Mouse (Mus musculus) limb, embryonic 14.5 days (tissue): Measurements from ENCODE around the gene Akt1. TPM values are rescaled to one million over a fixed set of nuclear protein-coding genes. Genes with fewer than 3 reads are reported as not detected.
A peak's percentile ranks its signal among the peaks of the same experiment; 100 is the strongest.

Source experiments
- ATAC-seq: fragments of 200-750 bp; cut with Nextera tagmentation; 2 replicates; pipeline ENCODE4 v1.8.0; 2017; ENCODE audit warnings: low read depth, moderate number of reproducible peaks, moderate TSS enrichment; ENCODE audit not compliant: low FRiP score
- DNase-seq: peaks from one replicate; pipeline ENCODE4 v3.0.0-alpha.2; 2015; ENCODE audit warnings: low spot score
- H3K27ac ChIP-seq: fragments of 300-500 bp; sonication (generic); replicated peaks from 2 replicates; pipeline ENCODE4 v1.5.1; 2014; ENCODE audit warnings: low read depth, mild to moderate bottlenecking, low read length, moderate library complexity, mixed read lengths
- H3K27me3 ChIP-seq: fragments of 300-500 bp; sonication (generic); 2 replicates; pipeline ENCODE4 v1.6.1; 2014; ENCODE audit warnings: low read length, mixed read lengths; ENCODE audit not compliant: control insufficient read depth, insufficient read depth
- H3K36me3 ChIP-seq: fragments of 300-500 bp; sonication (generic); 2 replicates; pipeline ENCODE4 v1.6.1; 2014; ENCODE audit warnings: mild to moderate bottlenecking, low read length, moderate library complexity, mixed read lengths; ENCODE audit not compliant: control insufficient read depth, insufficient read depth
- H3K4me1 ChIP-seq: fragments of 300-500 bp; sonication (generic); 2 replicates; pipeline ENCODE4 v1.6.1; 2014; ENCODE audit warnings: antibody characterized with exemption, low read length, mixed read lengths; ENCODE audit not compliant: control insufficient read depth, insufficient read depth
- H3K4me2 ChIP-seq: fragments of 300-500 bp; sonication (generic); replicated peaks from 2 replicates; pipeline ENCODE4 v1.6.1; 2014; ENCODE audit warnings: low read depth, mild to moderate bottlenecking, low read length, moderate library complexity; ENCODE audit not compliant: severe bottlenecking
- H3K4me3 ChIP-seq: fragments of 300-500 bp; sonication (generic); replicated peaks from 2 replicates; pipeline ENCODE4 v1.5.1; 2014; ENCODE audit warnings: low read length
- H3K9ac ChIP-seq: fragments of 300-500 bp; sonication (generic); 2 replicates; pipeline ENCODE4 v1.6.1; 2014; ENCODE audit warnings: mild to moderate bottlenecking, low read depth, low read length, moderate library complexity; ENCODE audit not compliant: severe bottlenecking
- H3K9me3 ChIP-seq: fragments of 300-500 bp; sonication (generic); 2 replicates; pipeline ENCODE4 v1.6.1; 2016; ENCODE audit warnings: low read length; ENCODE audit not compliant: control insufficient read depth
- POLR2A ChIP-seq: fragments of 200-500 bp; IDR thresholded peaks from 2 replicates; pipeline ENCODE4 v1.8.0; 2012; ENCODE audit warnings: inconsistent platforms, mild to moderate bottlenecking, moderate library complexity, borderline replicate concordance; ENCODE audit not compliant: insufficient read depth, insufficient read length; ENCODE audit errors: extremely low read depth
- WGBS: fragments of 180-500 bp; shearing (Covaris S2); extraction: QIAGEN DNeasy Blood & Tissue Kit; methylation state at CpG from one replicate; pipeline ENCODE4 v1.1.7; 2014; 5-methylcytosine and 5-hydroxymethylcytosine counted together
- polyA plus RNA-seq, 2 experiments: library from polyadenylated mRNA; depleted of rRNA in 1 of 2; stranded (reverse) in 1 of 2; unstranded in 1 of 2; fragments of >200 nt; fragmentation: Nextera tagmentation in 1 of 2; extraction: Ambion mirVana in 1 of 2; gene quantifications; 2 replicates each; pipeline versions ENCODE4 v1.2.1 to v1.2.3; 2012 to 2014

Gene Akt1
- polyA plus RNA-seq, 2 experiments: 148 to 305 TPM

DNA sequence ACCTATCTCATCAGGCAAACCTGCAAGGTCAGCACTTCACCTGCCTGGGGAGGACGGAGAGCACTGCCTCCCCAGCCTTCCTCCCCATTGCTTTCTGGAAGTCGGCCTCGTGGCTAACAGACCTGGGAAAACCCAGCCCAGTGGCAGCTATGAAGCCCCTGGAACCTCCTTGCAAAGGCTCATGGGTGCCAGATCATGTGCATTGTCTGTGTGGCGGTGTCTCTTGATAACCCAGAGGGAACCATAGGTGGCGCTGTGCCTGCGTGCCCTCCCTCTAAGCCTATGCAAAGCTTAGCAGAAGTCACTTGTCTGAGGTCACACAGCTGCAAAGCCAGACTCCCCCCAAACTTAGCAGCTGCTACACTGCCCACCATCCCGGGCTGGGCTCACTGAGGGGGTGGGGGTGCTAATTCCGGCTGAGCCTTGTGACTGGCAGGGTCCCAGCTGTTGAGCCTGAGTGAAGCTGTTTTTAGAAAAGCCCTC, 56.7 kb downstream of the Akt1 start:
- 16% methylated on average over 7 of the region's 8 CpGs for WGBS
- ATAC-seq: peak; percentile 89

GRCm38 (mm10) chr12:112617184-112617583, 57.5 kb downstream of the Akt1 start:
- H3K27me3 ChIP-seq: peaks cover 7% of the 10 kb centered on the region; the same call in 1 of the 2 replicates
- peaks cover 11% of the 10 kb centered on the region for H3K36me3 ChIP-seq
- no peak for TF ChIP-seq POLR2A
- no peak overlapping the region for H3K9ac ChIP-seq
- WGBS: 75% methylated on average over 11 of the region's 11 CpGs
- H3K4me3 ChIP-seq: no peak overlapping the region
- H3K4me2 ChIP-seq: no peak overlapping the region
- no peaks in the 10 kb centered on the region for H3K9me3 ChIP-seq
- ATAC-seq (no peak), DNase-seq (no peak)
- H3K27ac ChIP-seq: no peak overlapping the region
- H3K4me1 ChIP-seq: peaks cover 13% of the 10 kb centered on the region; the same call in 1 of the 2 replicates

More for the DNA sequence above, 56.7 kb downstream of the Akt1 start:
- H3K4me3 ChIP-seq: no peak overlapping the region
- H3K9ac ChIP-seq: peak overlapping the region; percentile 3; the same call in 1 of the 2 replicates
- H3K9me3 ChIP-seq: no peaks in the 10 kb centered on the region
- no peak overlapping the region for H3K4me2 ChIP-seq
- peaks cover 13% of the 10 kb centered on the region; the same call in 1 of the 2 replicates for H3K4me1 ChIP-seq
- TF ChIP-seq POLR2A: no peak
- peaks cover 7% of the 10 kb centered on the region; the same call in 1 of the 2 replicates for H3K27me3 ChIP-seq
- H3K36me3 ChIP-seq: peaks cover 4% of the 10 kb centered on the region; the same call in 1 of the 2 replicates
- H3K27ac ChIP-seq: no peak overlapping the region
- DNase-seq: peak; percentile 84

DNA sequence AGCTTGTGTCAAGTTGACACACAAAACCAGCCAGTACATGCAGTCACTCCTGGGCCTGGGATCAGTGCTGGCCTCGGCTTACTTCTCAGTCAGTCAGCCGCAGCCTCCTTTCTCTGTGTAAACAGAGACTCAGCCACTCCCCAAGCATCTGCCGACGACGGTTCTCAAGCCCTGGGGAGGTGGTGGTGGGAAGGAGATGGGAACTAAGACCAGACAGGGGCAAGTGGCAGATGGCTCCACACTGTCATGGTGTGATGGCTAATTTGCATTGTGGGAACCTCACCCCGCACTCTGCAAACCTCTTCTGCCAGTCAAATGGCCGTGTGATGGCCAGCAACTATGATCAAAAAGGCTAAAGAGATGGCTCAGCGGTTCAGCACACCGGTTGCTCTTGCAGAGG, 58.0 kb downstream of the Akt1 start:
- Histone ChIP-seq H3K36me3 (peaks cover 11% of the 10 kb centered on the region), H3K9me3 (no peaks in the 10 kb centered on the region), H3K9ac (no peak overlapping the region), H3K27me3 (peaks cover 7% of the 10 kb centered on the region; the same call in 1 of the 2 replicates), H3K4me3 (no peak overlapping the region), H3K27ac (no peak overlapping the region), H3K4me2 (no peak overlapping the region), H3K4me1 (peaks cover 13% of the 10 kb centered on the region; the same call in 1 of the 2 replicates)
- ATAC-seq (no peak), DNase-seq (no peak)
- no peak for TF ChIP-seq POLR2A
- WGBS: 53% methylated on average over 9 of the region's 9 CpGs

- Histone ChIP-seq H3K27me3 (no peaks in the 10 kb centered on the region), H3K27ac (no peak overlapping the region), H3K4me2 (no peak overlapping the region), H3K9ac (no peak overlapping the region), H3K9me3 (no peaks in the 10 kb centered on the region), H3K4me1 (no peaks in the 10 kb centered on the region), H3K36me3 (peaks cover 38% of the 10 kb centered on the region), H3K4me3 (no peak overlapping the region)
- ATAC-seq (no peak), DNase-seq (no peak)
- 91% methylated on average over 7 of the region's 10 CpGs for WGBS
- no peak for TF ChIP-seq POLR2A
Observed at GRCm38 (mm10) chr12:112609031-112609430, 65.7 kb downstream of the Akt1 start.

DNA sequence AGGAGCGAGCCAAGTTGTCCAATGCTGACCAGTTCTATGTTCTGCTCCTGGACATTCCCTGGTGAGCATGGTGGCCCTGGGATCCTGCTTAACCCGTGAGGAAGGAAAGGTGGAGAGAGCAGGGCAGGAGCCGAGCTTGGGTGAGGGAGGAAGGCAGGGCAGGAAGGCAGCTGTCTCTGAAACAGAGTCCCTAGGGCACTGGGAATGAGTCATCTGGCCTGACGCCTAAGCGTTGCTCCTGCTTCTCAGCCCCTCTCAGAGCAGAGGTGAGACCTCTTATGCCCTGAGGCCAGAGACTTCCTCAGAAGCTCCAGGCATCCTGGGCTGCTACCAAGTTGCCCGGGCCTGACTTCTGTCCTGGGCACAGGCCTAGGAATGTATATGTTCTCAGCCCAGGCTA, 67.7 kb downstream of the Akt1 start:
- 69% methylated on average over 6 of the region's 6 CpGs for WGBS
- peaks cover 29% of the 10 kb centered on the region for H3K36me3 ChIP-seq
- H3K27me3 ChIP-seq: no peaks in the 10 kb centered on the region
- DNase-seq: no peak
- no peak for ATAC-seq
- H3K4me3 ChIP-seq: no peak overlapping the region
- TF ChIP-seq POLR2A: no peak
- H3K9ac ChIP-seq: no peak overlapping the region
- H3K9me3 ChIP-seq: no peaks in the 10 kb centered on the region
- no peaks in the 10 kb centered on the region for H3K4me1 ChIP-seq
- no peak overlapping the region for H3K27ac ChIP-seq
- H3K4me2 ChIP-seq: no peak overlapping the region
